Mouse (Mus musculus) layer of hippocampus, adult 9-10 months (tissue): Measurements from ENCODE around the gene Map3k7.
"Not testable (repeated sequence)": the region's sequence is repeated elsewhere in the genome, so short reads cannot be mapped to it uniquely, and the experiment has no call there.

ENCODE experiments used
- DNase-seq: peaks from one replicate; pipeline ENCODE4 v3.0.0; 2022; ENCODE audit warnings: low spot score

Gene Map3k7

DNA sequence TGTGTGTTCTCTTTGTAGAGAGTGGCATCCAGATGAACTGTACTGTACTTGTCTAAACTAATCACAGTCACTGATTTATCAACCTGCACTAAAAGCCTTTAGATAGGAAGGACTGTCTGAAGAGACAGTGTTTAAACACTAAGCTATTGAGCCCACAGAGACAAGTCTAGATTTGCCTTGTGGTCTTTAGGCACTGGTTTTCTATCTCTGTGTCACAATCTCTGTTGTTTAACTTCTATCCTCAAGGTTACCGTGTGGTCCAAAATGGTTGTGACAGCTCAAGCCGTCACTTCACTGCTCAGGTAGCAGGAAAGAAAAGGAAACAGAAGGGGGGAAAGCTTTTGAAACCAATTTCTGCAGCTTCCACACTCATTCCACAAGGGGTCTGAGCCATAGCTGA is 29.5 kb downstream of the Map3k7 start:
- no peak for DNase-seq

DNA sequence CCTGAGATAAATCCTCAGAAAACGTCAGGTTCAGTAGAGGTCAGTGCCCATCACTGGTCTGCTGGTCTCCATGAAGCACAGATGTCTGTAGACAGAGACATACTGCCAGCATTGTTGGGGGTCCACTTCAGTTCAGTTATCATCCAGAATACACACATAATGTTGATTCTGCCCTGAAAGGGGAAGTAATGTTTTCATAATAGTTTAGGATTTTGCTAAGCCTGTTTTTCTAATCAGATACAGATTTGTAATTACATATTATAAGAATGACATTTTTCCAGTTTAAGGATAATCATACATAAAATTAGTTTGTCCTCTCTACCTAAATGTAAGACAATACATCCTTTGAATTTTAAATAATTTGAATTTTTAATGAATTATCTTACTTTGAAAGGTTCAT is 30.0 kb downstream of the Map3k7 start:
- no peak for DNase-seq

DNA sequence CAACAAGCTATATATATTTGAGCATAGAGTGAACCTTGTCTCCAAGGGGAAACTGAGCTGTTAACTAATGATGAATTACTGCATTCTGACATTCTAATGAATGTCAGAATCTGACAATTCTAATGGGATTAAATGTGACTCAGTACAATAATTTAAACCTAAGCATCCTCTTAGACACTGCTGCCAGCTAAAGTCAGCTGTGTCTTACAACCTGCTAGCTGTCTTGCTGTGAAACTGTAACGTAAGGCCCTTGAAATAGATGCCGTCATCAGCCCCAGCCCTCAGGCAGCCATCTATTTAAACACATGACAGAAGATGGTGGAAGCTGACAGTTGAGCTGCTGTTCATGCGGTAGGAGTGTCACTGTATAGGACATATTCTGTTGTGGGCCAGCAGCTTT is 37.6 kb downstream of the Map3k7 start:
- no peak for DNase-seq

- DNase-seq = no peak
Measured at GRCm38 (mm10) chr4:32004773-32005591, 41.1 kb downstream of the Map3k7 start.

DNA sequence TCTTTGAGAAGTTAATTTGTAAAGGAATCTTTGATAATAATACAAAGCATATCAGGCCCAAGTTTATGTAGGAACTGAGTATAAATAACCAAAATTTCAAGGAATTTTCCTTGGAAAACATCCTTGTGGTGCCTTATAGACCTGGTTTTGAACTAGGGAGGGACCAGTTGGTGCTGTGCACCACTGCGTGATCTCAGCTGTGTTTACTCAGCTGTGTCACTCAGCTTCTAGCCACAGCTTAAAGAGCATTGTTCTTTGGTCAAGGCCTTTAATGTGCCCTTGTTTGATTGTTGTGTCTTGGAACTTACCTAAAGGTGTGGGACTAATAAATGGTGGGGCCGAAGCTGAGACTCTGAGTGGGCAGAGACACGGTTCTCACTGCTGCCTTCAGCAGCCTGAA is 43.3 kb downstream of the Map3k7 start:
- no peak for DNase-seq

GRCm38 (mm10) chr4:32008095-32008494 is 44.2 kb downstream of the Map3k7 start:
- no peak for DNase-seq

- no peak for DNase-seq
Measured at GRCm38 (mm10) chr4:32010808-32011207, 46.9 kb downstream of the Map3k7 start.

DNA sequence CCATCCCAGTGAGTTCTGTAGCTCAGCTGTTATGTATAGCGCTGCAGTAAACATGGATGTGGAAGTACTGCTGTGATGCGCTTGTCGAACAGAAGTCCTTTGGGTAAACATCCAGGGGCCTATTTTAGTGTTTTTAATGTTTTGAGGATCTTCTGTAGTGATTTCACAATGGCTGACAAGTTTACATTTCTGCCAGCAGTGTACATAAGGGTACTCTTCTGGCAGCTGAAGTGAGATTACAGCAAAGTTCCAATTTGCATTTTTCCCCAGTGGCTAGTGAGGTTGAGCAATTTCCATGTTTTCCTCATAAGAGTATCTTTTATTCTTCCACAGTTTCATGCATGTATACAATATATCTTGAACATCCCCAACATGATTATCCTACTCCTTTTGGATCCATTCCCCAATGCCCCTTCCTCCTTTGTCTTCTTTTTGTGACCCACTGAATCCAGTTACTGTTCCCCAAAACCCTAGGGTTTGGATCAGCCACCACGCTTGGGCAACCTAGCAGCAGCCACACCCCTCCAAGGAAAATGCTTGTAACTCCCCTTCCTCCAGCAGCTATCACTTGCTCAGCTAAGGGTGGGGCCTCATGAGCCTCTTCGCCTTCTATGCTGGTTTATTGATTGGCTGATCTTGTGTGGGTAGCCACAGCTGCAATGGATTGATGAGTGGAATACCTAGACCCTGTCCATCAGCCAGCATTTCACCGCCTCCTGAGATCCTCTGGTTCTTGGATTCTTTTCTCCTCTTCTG is 47.5 kb downstream of the Map3k7 start:
- DNase-seq = no peak

GRCm38 (mm10) chr4:32021131-32021530 is 57.2 kb downstream of the Map3k7 start:
- no peak for DNase-seq

DNA sequence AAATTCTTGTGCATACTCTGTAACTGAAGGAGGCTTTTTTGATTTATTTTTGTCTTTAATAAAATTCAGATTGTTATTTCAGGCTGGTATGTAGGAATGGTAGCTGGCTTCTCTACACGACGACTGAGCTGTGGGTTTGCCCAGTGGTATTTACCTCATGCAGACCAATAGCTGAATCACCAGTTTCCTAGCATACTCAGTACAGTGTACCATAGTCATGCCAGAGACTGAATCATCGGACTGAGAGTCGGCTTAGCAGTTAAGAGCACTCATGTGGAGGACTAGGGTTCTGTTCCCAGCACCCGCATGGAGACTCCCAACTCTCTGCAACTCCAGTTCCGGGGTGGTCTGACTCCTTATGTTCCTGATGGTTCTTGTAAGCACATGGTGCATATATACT is 58.4 kb downstream of the Map3k7 start:
- no peak for DNase-seq

DNA sequence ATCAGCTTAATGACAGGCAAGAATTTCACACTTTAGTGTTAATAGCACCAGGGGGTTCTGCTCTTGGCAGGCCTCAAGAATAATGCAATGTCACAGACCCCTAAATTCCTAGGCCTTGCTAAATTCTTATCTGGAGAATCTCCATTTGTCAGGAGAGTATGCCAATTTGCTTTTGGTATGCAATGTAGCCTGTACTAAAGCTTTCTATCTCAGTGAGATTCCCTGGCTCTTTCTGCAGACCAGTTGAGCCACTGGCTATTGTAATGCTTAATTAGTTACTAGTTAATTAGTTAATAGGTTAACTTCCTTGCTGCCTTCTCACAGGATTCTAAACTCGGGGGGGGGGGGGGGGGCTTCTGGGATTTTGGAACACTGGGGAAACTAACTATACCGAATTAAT is 60.3 kb downstream of the Map3k7 start:
- DNase-seq = not testable (repeated sequence)

GRCm38 (mm10) chr4:32025105-32025504 is 61.2 kb downstream of the Map3k7 start:
- no peak for DNase-seq

DNA sequence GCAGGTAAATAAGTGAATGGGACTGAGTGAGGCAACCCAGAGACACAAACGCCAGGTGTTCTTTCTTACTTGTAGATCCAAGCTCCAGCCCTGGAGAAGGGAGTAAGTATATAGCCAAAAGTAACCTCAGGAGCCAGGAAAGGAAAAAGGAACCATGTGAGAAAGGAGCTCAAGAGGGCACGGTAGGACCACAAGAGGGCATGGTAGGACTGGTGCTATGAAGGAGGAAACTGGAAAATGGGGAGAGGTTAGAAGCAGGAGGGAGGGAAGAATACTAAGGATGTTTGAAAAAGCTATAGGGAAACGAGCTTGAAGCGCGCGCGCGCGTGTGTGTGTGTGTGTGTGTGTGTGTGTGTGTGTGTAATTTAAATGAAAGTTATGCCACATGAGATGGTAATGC is 63.2 kb downstream of the Map3k7 start:
- DNase-seq = no peak

GRCm38 (mm10) chr4:32037267-32037666 is 73.4 kb downstream of the Map3k7 start:
- DNase-seq = no peak

GRCm38 (mm10) chr4:32041741-32042452 is 78.0 kb downstream of the Map3k7 start:
- DNase-seq = no peak

- DNase-seq = no peak
Measured at GRCm38 (mm10) chr4:32045234-32045633, 81.3 kb downstream of the Map3k7 start.

DNA sequence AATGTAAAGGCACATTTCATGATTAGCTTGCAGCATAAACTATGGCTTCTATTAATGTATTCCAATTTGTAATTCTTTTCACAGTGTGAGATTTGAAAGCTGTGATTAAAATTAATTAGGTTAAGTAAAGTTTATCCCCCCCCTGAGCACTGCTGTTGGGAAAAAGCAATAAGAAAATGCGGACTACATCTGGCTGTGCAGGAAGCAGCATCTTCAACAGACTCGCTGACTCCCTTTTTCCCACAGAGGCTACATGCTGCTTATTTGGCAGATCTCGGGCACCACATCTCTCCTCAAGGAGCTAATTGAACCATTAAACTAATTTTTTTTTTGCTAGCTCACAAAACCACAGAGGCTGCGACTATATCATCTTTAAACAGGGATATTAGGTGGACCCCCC is 85.9 kb downstream of the Map3k7 start:
- no peak for DNase-seq

DNA sequence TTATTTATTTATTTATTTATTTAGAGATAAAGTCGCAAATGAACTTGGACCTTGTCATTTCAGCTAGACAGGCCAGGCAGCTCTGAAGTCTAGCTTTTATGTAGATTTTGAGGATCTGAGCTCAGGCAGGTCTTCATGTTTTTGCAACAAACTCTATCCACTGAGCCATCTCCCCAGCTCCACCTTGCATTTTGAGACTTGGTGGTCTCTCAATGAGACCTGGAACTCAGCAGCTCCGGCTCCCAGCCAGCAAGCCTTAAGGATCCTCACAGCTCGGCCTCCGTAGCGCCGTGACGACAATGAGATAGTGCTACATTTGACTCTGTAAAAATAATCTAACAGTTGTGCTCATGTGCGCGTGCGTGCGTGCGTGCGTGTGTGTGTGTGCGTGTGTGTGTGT is 89.3 kb downstream of the Map3k7 start:
- DNase-seq = no peak

DNA sequence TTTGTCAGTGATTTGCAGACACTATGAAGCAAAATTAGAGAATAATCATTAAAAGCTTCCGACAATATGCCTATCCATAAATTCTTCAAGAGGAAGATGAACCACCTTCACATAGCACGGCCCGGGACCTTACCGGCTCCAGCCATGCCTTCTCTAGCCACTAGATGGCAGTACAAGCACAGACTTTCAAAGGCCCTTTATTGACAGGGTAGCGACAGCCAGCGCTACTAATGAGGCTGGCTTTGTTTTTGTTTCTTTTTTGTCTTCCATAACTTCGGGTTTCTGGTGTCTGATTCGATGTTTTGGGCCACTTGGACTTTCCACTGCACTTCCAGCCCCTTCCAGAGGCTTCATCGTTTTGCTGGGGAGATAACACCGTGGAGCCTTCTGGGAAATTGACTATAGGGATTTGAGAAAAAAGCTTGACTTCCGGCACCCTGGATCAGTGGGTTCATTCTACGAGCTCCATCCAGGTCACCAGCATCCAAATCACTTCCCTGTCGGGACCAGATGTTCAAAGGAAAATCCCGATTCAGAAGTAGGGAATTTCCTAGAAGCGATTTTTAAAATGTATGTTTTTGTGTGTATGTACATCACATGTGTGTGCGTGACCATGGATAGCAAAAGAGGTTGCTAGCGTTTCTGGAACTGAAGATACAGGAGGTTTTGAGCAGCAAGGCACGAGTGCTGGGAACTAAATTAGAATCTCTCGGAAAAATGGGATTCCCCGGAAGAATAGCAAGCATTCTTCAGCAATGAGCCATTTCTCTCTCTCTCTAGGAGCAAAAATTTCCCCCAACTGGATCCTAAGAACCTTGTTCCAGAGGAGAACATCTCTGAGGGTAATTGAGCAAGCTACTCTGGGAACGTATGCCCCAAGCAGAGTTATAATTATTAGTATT is 91.5 kb downstream of the Map3k7 start:
- peak; percentile 94 for DNase-seq

- DNase-seq = no peak
Measured at GRCm38 (mm10) chr4:32056441-32056840, 92.5 kb downstream of the Map3k7 start.

DNA sequence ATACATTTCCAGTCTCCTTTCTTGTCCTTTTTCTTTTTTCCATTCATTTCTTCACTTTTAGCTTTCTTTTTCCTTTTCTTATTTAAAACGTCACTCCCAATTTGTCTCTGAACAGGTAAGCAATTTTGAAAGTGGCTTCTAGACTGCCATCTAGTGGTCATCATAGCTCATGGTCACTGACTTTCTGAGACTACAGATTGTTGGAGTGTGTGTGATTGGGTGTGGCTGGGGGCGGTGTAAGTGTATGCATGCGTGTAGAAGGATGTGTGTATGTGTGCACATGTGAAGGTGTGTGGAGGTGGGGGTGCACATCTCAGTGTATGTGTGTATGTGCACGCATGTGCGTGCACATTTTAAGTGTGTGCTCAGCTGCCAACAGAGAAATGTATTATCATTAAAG is 93.2 kb downstream of the Map3k7 start:
- peak; percentile 22 for DNase-seq

- DNase-seq = no peak
Measured at GRCm38 (mm10) chr4:32060686-32061085, 96.8 kb downstream of the Map3k7 start.
